Mouse (Mus musculus) hematopoietic stem cell, adult 5-6 weeks (primary cell): ENCODE measurements around the gene Olfr90. TPM values are rescaled to one million over a fixed set of nuclear protein-coding genes. Genes with fewer than 3 reads are reported as not detected.

ENCODE experiments used
- ATAC-seq, 2 experiments: fragments of 125-278 bp in 1 of 2; replicated peaks in 1 of 2; 2 replicates each; pipeline ENCODE4 v1.8.0; 2016 to 2017; ENCODE audit warnings: inconsistent platforms in 2 of 2, mild to moderate bottlenecking in 2 of 2, moderate number of reproducible peaks in 2 of 2, low read depth in 1 of 2, moderate TSS enrichment in 1 of 2; ENCODE audit not compliant: low FRiP score in 2 of 2, poor library complexity in 2 of 2, severe bottlenecking in 2 of 2, insufficient read depth in 1 of 2, low TSS enrichment in 1 of 2
- total RNA-seq: library from RNA; stranded (forward); fragments of 172-1452, 232-1000 nt; gene quantifications from 2 replicates; pipeline ENCODE4 v1.2.3, GENCODE M21; 2017

Olfr90 gene
- total RNA-seq, 1 experiment from 2014 or later, result not detected

- no peak for ATAC-seq
These were observed 49.0 kb downstream of the Olfr90 start for GRCm38 (mm10) chr17:37039127-37039894.

Other genes starting within 250 kb of the Olfr90 start
- gene Trim15, start 221.3 kb downstream of the Olfr90 start, total RNA-seq, result not detected in 2 replicates
- 1.1 and 3.9 TPM in 2 replicates for gene Trim10, start 218.9 kb downstream of the Olfr90 start, total RNA-seq
- not detected in 2 replicates for gene Trim40, start 198.4 kb downstream of the Olfr90 start, total RNA-seq
- gene Trim31, start 190.4 kb downstream of the Olfr90 start, total RNA-seq, result not detected in 2 replicates
- not detected in 2 replicates for gene Rnf39, start 145.6 kb downstream of the Olfr90 start, total RNA-seq
- 37.8 and 55.1 TPM in 2 replicates for gene Ppp1r11, start 136.8 kb downstream of the Olfr90 start, total RNA-seq
- 45.1 and 49.9 TPM in 2 replicates for gene Znrd1, start 129.9 kb downstream of the Olfr90 start, total RNA-seq
- gene Znrd1as, start 129.9 kb downstream of the Olfr90 start, total RNA-seq, result 9.2 and 13.8 TPM in 2 replicates
- not detected in 2 replicates for gene 2410137M14Rik, start 107.3 kb downstream of the Olfr90 start, total RNA-seq
- not detected in 2 replicates for gene H2-M5, start 99.0 kb downstream of the Olfr90 start, total RNA-seq
- gene Zfp57, start 87.3 kb downstream of the Olfr90 start, total RNA-seq, result 6.9 and 13.6 TPM in 2 replicates
- not detected in 2 replicates for gene Mog, start 65.1 kb downstream of the Olfr90 start, total RNA-seq
- gene Gabbr1, start 42.5 kb downstream of the Olfr90 start, total RNA-seq, result 10.7 and 43.0 TPM in 2 replicates
- not detected in 2 replicates for gene Olfr91, start 9.8 kb upstream of the Olfr90 start, total RNA-seq
- not detected in 2 replicates for gene Olfr92, start 31.6 kb upstream of the Olfr90 start, total RNA-seq
- gene Olfr93, start 73.0 kb upstream of the Olfr90 start, total RNA-seq, result not detected in 2 replicates
- not detected in 2 replicates for gene Ubd, start 105.4 kb upstream of the Olfr90 start, total RNA-seq
- gene Olfr94, start 112.5 kb upstream of the Olfr90 start, total RNA-seq, result not detected in 2 replicates
- not detected in 2 replicates for gene Olfr95, start 124.6 kb upstream of the Olfr90 start, total RNA-seq
- gene Olfr96, start 131.6 kb upstream of the Olfr90 start, total RNA-seq, result not detected in 2 replicates
- not detected in 2 replicates for gene Olfr97, start 148.8 kb upstream of the Olfr90 start, total RNA-seq
- not detected in 2 replicates for gene Olfr98, start 175.2 kb upstream of the Olfr90 start, total RNA-seq
- 34.3 and 53.5 TPM in 2 replicates for gene H2-M3, start 181.7 kb upstream of the Olfr90 start, total RNA-seq
- gene Olfr99, start 195.0 kb upstream of the Olfr90 start, total RNA-seq, result not detected in 2 replicates
- gene Olfr101, start 215.8 kb upstream of the Olfr90 start, total RNA-seq, result not detected in 2 replicates
- not detected in 2 replicates for gene Olfr102, start 228.6 kb upstream of the Olfr90 start, total RNA-seq